26 mouse cellular contexts compared by ENCODE assay signal in the genomic region with DNA sequence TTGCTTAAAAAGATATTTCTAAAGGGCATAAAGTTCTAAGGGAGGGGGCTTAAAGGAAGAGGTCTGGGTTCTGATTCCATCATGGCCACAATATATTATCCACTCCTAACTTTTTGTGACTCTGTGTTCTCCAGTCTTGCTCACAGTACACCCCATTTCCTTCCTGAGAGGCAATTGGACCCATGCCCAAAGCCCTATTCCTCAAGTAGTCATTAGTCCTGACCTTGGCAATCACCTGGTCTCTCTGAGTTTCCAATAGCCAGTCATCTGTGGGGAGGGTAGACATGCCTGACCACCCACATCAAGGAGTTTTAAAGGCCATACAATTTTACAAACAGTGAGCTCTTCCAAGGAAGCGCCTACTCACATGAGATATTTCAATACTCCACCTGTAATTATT.
DNase-seq lines count a peak whose midpoint lies in the region; ATAC-seq and TF ChIP-seq lines count a peak whose summit lies in the region.
"Had no signal": no experiment of that assay in that cellular context is flagged by ENCODE, and none has a peak within 500 bp of the region (broad histone marks: within the 10 kb centered on the region; RNA-seq: fewer than 3 reads in every experiment).

No protein-coding gene starts in this region.

- no peak overlapping the region for H3K4me3 ChIP-seq in kidney, adult 2 months (ENCODE audit: insufficient read depth, low read depth, low read length)
- no peak overlapping the region for H3K4me3 ChIP-seq in kidney, embryonic 16.5 days (ENCODE audit: low read length)
- H3K4me3 ChIP-seq in kidney, embryonic 14.5 days (ENCODE audit: low read length) = no peak overlapping the region
- H3K4me3 ChIP-seq: embryonic facial prominence, embryonic 10.5 days; embryonic facial prominence, embryonic 12.5 days; forebrain, embryonic 13.5 days; forebrain, embryonic 15.5 days had no signal

- no peaks in the 10 kb centered on the region for H3K9me3 ChIP-seq in kidney, embryonic 16.5 days (ENCODE audit: low read length)
- H3K9me3 ChIP-seq in kidney, embryonic 14.5 days (ENCODE audit: control insufficient read depth, low read length) = no peaks in the 10 kb centered on the region
- H3K9me3 ChIP-seq: embryonic facial prominence, embryonic 10.5 days; embryonic facial prominence, embryonic 12.5 days; forebrain, embryonic 13.5 days; forebrain, embryonic 15.5 days; G1E had no signal

- 76% methylated on average over 1 of the region's 1 CpGs for WGBS in kidney, adult 2 months
- WGBS in kidney, embryonic 16.5 days = 74% methylated on average over 1 of the region's 1 CpGs
- 74% methylated on average over 1 of the region's 1 CpGs for WGBS in kidney, embryonic 14.5 days

- peak; percentile 59 for DNase-seq in kidney, adult 2 months
- peak; percentile 33 for DNase-seq in kidney, postnatal 14 days
- no peak for DNase-seq in kidney, adult 8-10 months
- DNase-seq in kidney, postnatal 36 days = peak; percentile 36 to 48
- DNase-seq in 416B (ENCODE audit: low read depth) = peak; percentile 48
- DNase-seq in ovary, postnatal 14 days (ENCODE audit: low spot score) = no peak
- DNase-seq: adrenal gland, adult 8-10 months; adrenal gland, postnatal 14 days; adrenal gland, postnatal 36 days; B cell, adult 2 months; cerebellum, adult 11-12 months; cerebellum, adult 2 months; cerebellum, adult 9-10 months; cerebellum, postnatal 10 days; cerebellum, postnatal 25 days had no signal

- no peaks in the 10 kb centered on the region for H3K27me3 ChIP-seq in kidney, adult 2 months (replicated peaks; ENCODE audit: control insufficient read depth, insufficient read depth, low read length)
- H3K27me3 ChIP-seq in kidney, embryonic 16.5 days (ENCODE audit: insufficient read depth, low read length) = no peaks in the 10 kb centered on the region
- H3K27me3 ChIP-seq in kidney, embryonic 14.5 days (ENCODE audit: control insufficient read depth, insufficient read depth, low read length) = no peaks in the 10 kb centered on the region
- H3K27me3 ChIP-seq: CH12.LX; embryonic facial prominence, embryonic 12.5 days; forebrain, embryonic 13.5 days; forebrain, embryonic 15.5 days; Patski had no signal

- TF ChIP-seq POLR2A in kidney, adult 2 months (IDR thresholded peaks at IDR 0.05; ENCODE audit: low read depth, low read length) = no peak

- ATAC-seq in kidney, embryonic 16.5 days (ENCODE audit: low FRiP score, low TSS enrichment) = no peak
- ATAC-seq in kidney, embryonic 14.5 days (ENCODE audit: low FRiP score, low TSS enrichment) = no peak
- ATAC-seq: activated CD4-positive, CD25-positive, alpha-beta regulatory T cell, adult 4 months; CD4-positive, CD25-positive, alpha-beta regulatory T cell, adult 4 months; forebrain, embryonic 13.5 days; forebrain, embryonic 15.5 days; Patski had no signal

- TF ChIP-seq CTCF in kidney, adult 2 months (conservative IDR thresholded peaks at IDR 0.05; ENCODE audit: insufficient read depth, insufficient read length, low read depth, low read length) = no peak

- no peak overlapping the region for H3K4me2 ChIP-seq in kidney, embryonic 16.5 days (replicated peaks; ENCODE audit: low read depth, low read length)
- H3K4me2 ChIP-seq in kidney, embryonic 14.5 days (replicated peaks; ENCODE audit: low read depth, low read length) = no peak overlapping the region
- H3K4me2 ChIP-seq: embryonic facial prominence, embryonic 12.5 days; forebrain, embryonic 13.5 days; forebrain, embryonic 15.5 days had no signal

- H3K9ac ChIP-seq in kidney, embryonic 16.5 days (replicated peaks; ENCODE audit: low read length) = no peak overlapping the region
- no peak overlapping the region for H3K9ac ChIP-seq in kidney, embryonic 14.5 days (ENCODE audit: low read depth, low read length)
- H3K9ac ChIP-seq: embryonic facial prominence, embryonic 12.5 days; forebrain, embryonic 13.5 days; forebrain, embryonic 15.5 days had no signal

- H3K36me3 ChIP-seq in kidney, adult 2 months (ENCODE audit: control insufficient read depth, insufficient read depth, low read length) = no peaks in the 10 kb centered on the region
- peaks cover 3% of the 10 kb centered on the region; the same call in 1 of the 2 replicates for H3K36me3 ChIP-seq in kidney, embryonic 16.5 days (ENCODE audit: insufficient read depth, low read length)
- no peaks in the 10 kb centered on the region for H3K36me3 ChIP-seq in kidney, embryonic 14.5 days (ENCODE audit: control insufficient read depth, insufficient read depth, low read length)
- H3K36me3 ChIP-seq: embryonic facial prominence, embryonic 10.5 days; embryonic facial prominence, embryonic 12.5 days; forebrain, embryonic 15.5 days had no signal

- H3K4me1 ChIP-seq in kidney, adult 2 months (ENCODE audit: control insufficient read depth, insufficient read depth, low read length) = no peaks in the 10 kb centered on the region
- H3K4me1 ChIP-seq in kidney, embryonic 16.5 days (ENCODE audit: insufficient read depth, low read length) = no peaks in the 10 kb centered on the region
- H3K4me1 ChIP-seq in kidney, embryonic 14.5 days (ENCODE audit: control insufficient read depth, insufficient read depth, low read length) = no peaks in the 10 kb centered on the region
- H3K4me1 ChIP-seq: embryonic facial prominence, embryonic 10.5 days; embryonic facial prominence, embryonic 12.5 days; forebrain, embryonic 15.5 days had no signal

- H3K27ac ChIP-seq in kidney, adult 2 months (ENCODE audit: insufficient read depth, low read depth, low read length) = no peak overlapping the region
- no peak overlapping the region for H3K27ac ChIP-seq in kidney, embryonic 16.5 days (ENCODE audit: low read length)
- no peak overlapping the region for H3K27ac ChIP-seq in kidney, embryonic 14.5 days (ENCODE audit: low read depth, low read length)
- H3K27ac ChIP-seq: embryonic facial prominence, embryonic 10.5 days; embryonic facial prominence, embryonic 12.5 days; forebrain, embryonic 13.5 days; forebrain, embryonic 15.5 days had no signal

Comparison
In these comparisons a context has a peak if more than half of its experiments do, and no peak if none do; other contexts are left out.
1. DNase-seq: peak in kidney, adult 2 months (single experiment), kidney, postnatal 14 days (single experiment), kidney, postnatal 36 days (2 of 2) and 416B (single experiment); none in kidney, adult 8-10 months (0 of 2) and ovary, postnatal 14 days (single experiment).